Mouse (Mus musculus): ENCODE results near the gene Ankrd66.
"Not testable (repeated sequence)": the region's sequence is repeated elsewhere in the genome, so short reads cannot be mapped to it uniquely, and the experiment has no call there.

Ankrd66 gene

GRCm38 (mm10) chr17:43536841-43537240, 6.6 kb downstream of the Ankrd66 start:
- not testable (repeated sequence) for DNase-seq (ENCODE audit: low spot score in 2 of 2)

GRCm38 (mm10) chr17:43534362-43535222, 8.8 kb downstream of the Ankrd66 start:
- DNase-seq (ENCODE audit: low spot score in 2 of 2), result no peak

- DNase-seq (ENCODE audit: low spot score in 2 of 2), result no peak
These were observed 12.2 kb downstream of the Ankrd66 start for GRCm38 (mm10) chr17:43531192-43531591.

DNA sequence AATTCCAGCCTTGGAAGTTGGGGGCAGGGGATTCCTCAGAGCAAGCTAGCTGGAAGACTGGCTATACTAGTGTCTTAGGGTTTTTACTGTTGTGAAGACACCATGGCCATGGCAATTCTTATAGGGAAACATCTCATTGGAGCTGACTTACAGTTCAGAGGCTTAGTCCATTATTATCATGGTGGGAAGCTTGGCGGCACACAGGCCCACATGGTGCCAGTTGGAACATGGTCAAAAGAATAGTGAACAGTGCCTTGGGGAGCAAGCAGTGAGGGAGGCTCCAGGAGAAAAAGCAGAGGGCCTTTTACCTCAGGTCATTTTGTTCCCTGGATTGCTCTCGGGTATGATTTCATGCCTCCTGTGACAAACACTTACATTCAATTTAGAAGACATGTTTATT, 12.9 kb downstream of the Ankrd66 start:
- DNase-seq (ENCODE audit: low spot score in 2 of 2), result no peak

GRCm38 (mm10) chr17:43520166-43520565, 23.3 kb downstream of the Ankrd66 start:
- no peak for DNase-seq (ENCODE audit: low spot score in 2 of 2)

GRCm38 (mm10) chr17:43518644-43519409, 24.6 kb downstream of the Ankrd66 start:
- DNase-seq (ENCODE audit: low spot score in 2 of 2), result peak; percentile 24 to 68

DNA sequence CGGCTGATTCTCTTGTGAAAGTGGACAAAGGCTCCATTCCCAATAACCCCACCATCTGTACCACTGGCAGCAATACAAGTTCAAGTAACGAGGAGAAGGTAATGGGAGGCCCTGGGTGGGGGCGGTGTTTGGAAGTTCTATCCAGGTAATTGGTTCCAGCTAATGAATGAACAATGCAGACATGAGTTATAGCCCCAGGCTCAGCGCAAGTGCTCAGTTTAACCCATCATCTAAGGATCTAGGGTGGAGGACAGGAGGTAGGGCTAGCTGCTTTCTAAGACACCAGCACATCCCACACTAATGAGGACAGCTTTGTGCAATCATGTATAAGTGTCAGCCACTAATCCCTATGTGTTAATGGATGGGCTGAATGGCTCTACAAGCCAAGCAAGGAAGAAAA, 32.7 kb downstream of the Ankrd66 start:
- DNase-seq (ENCODE audit: low spot score in 2 of 2), result no peak

- no peak for DNase-seq (ENCODE audit: low spot score in 2 of 2)
These were observed 38.9 kb downstream of the Ankrd66 start for GRCm38 (mm10) chr17:43504594-43504934.

GRCm38 (mm10) chr17:43503861-43504593, 39.4 kb downstream of the Ankrd66 start:
- DNase-seq (ENCODE audit: low spot score in 2 of 2), result no peak

GRCm38 (mm10) chr17:43502592-43502991, 40.8 kb downstream of the Ankrd66 start, which contains the start of gene Mep1a:
Gene Mep1a (minus strand): TSS chr17:43502812.
- no peak for DNase-seq (ENCODE audit: low spot score in 2 of 2)

GRCm38 (mm10) chr17:43501631-43502030, 41.8 kb downstream of the Ankrd66 start:
- no peak for DNase-seq (ENCODE audit: low spot score in 2 of 2)

- no peak for DNase-seq (ENCODE audit: low spot score in 2 of 2)
These were observed 42.2 kb downstream of the Ankrd66 start for GRCm38 (mm10) chr17:43501223-43501622.

GRCm38 (mm10) chr17:43500513-43500912, 42.9 kb downstream of the Ankrd66 start:
- DNase-seq (ENCODE audit: low spot score in 2 of 2), result no peak

GRCm38 (mm10) chr17:43497521-43497920, 45.9 kb downstream of the Ankrd66 start:
- no peak for DNase-seq (ENCODE audit: low spot score in 2 of 2)

DNA sequence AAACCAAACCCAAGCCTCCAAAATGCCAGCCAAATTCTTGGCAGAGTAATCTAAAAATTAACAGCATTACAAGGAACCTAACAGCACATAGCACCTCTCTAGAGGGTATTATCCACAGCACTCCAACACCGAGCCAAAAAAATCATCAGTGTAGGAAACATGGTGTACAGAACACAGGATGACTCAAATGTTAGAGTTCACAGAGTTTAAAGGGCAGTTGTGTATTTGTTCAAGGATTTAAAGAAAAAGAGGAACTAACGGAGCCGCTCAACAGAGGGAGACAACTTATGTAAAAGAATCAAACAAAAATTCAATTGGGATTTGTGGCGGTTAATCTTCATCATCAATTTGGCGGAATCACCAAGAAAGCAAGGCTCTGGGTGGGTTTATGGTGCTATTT, 47.9 kb downstream of the Ankrd66 start:
- DNase-seq (ENCODE audit: low spot score in 2 of 2), result no peak

DNA sequence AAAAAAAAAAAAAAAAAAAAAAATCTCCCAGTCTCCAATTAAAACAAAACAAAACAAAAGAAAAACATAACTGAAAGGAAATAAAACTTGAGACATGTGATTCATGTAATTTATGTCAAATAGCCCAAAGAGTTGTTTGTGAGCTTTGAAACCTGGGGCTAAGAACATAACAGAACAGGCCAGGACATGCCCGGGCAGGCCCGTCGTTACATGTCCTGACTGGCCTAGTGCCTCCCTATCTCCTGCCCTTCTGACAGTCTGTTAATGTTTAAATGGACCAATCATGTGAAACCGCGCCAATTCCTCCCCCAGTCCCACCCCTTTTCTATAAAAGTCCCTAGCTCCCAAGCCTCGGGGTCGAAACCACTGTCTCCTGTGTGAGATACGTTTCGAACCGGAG, 53.1 kb downstream of the Ankrd66 start:
- not testable (repeated sequence) for DNase-seq (ENCODE audit: low spot score in 2 of 2)

- DNase-seq (ENCODE audit: low spot score in 2 of 2), result no peak
These were observed 54.8 kb downstream of the Ankrd66 start for GRCm38 (mm10) chr17:43488439-43489151.

GRCm38 (mm10) chr17:43485982-43486381, 57.5 kb downstream of the Ankrd66 start:
- no peak for DNase-seq (ENCODE audit: low spot score in 2 of 2)

Data from frontal cortex, postnatal 25 days (tissue).